In genomic region chr7:96748538-96749045, GRCm38 (mm10) we compare ENCODE assay signal across 17 mouse cellular contexts.
DNase-seq lines count a peak whose midpoint lies in the region; ATAC-seq lines count a peak whose summit lies in the region.
"Had no signal": no experiment of that assay in that cellular context is flagged by ENCODE, and none has a peak within 500 bp of the region (broad histone marks: within the 10 kb centered on the region; RNA-seq: fewer than 3 reads in every experiment).

No protein-coding gene starts in this region.

- H3K4me3 ChIP-seq in forebrain, embryonic 10.5 days = no peak overlapping the region
- H3K4me3 ChIP-seq in forebrain, embryonic 14.5 days (ENCODE audit: low read depth, low read length) = no peak overlapping the region
- H3K4me3 ChIP-seq in kidney, embryonic 15.5 days (replicated peaks) = no peak overlapping the region
- H3K4me3 ChIP-seq in limb, embryonic 12.5 days (replicated peaks) = no peak overlapping the region
- H3K4me3 ChIP-seq: midbrain, embryonic 10.5 days had no signal

- peaks cover 10% of the 10 kb centered on the region for H3K36me3 ChIP-seq in forebrain, embryonic 10.5 days (replicated peaks)
- no peaks in the 10 kb centered on the region for H3K36me3 ChIP-seq in forebrain, embryonic 14.5 days (ENCODE audit: control insufficient read depth, insufficient read depth, low read length)
- no peaks in the 10 kb centered on the region for H3K36me3 ChIP-seq in kidney, embryonic 15.5 days
- H3K36me3 ChIP-seq in limb, embryonic 12.5 days = peaks cover 4% of the 10 kb centered on the region; the same call in 1 of the 2 replicates

- WGBS in forebrain, embryonic 10.5 days = 80% methylated on average over 7 of the region's 7 CpGs
- WGBS in forebrain, embryonic 14.5 days = 78% methylated on average over 7 of the region's 7 CpGs
- WGBS in kidney, embryonic 15.5 days = 54% methylated on average over 7 of the region's 7 CpGs
- 63% methylated on average over 7 of the region's 7 CpGs for WGBS in limb, embryonic 12.5 days

- no peak for DNase-seq in forebrain, embryonic 10.5 days (ENCODE audit: extremely low spot score, low spot score)
- no peak for DNase-seq in forebrain, embryonic 14.5 days (ENCODE audit: low spot score)
- DNase-seq in kidney, postnatal 25 days = no peak
- DNase-seq in brain, adult 2 months (ENCODE audit: low read depth, low spot score) = peak; percentile 78
- no peak for DNase-seq in embryo, embryonic 9.5 days (ENCODE audit: extremely low spot score)
- DNase-seq in spleen, postnatal 10 days (ENCODE audit: low spot score in 2 of 2) = no peak
- DNase-seq: adrenal gland, postnatal 14 days; cerebellum, adult 9-10 months; embryo, embryonic 11 days; heart, adult 11 months; kidney, postnatal 10 days; lung, postnatal 36 days; right cerebral cortex, postnatal 25 days had no signal

- peak overlapping the region; percentile 70 for H3K27ac ChIP-seq in forebrain, embryonic 10.5 days
- H3K27ac ChIP-seq in forebrain, embryonic 14.5 days (ENCODE audit: low read depth, low read length) = no peak overlapping the region; the same call in 1 of the 2 replicates
- H3K27ac ChIP-seq in kidney, embryonic 15.5 days = no peak overlapping the region
- peak overlapping the region; percentile 4; the same call in 1 of the 2 replicates for H3K27ac ChIP-seq in limb, embryonic 12.5 days
- H3K27ac ChIP-seq: liver, embryonic 14.5 days; midbrain, embryonic 10.5 days had no signal

- no peaks in the 10 kb centered on the region for H3K9me3 ChIP-seq in forebrain, embryonic 10.5 days
- no peaks in the 10 kb centered on the region for H3K9me3 ChIP-seq in forebrain, embryonic 14.5 days (replicated peaks; ENCODE audit: control insufficient read depth, low read length)
- no peaks in the 10 kb centered on the region for H3K9me3 ChIP-seq in kidney, embryonic 15.5 days (replicated peaks)
- no peaks in the 10 kb centered on the region for H3K9me3 ChIP-seq in limb, embryonic 12.5 days
- H3K9me3 ChIP-seq: midbrain, embryonic 10.5 days had no signal

- H3K4me1 ChIP-seq in forebrain, embryonic 10.5 days = peaks cover 46% of the 10 kb centered on the region
- H3K4me1 ChIP-seq in forebrain, embryonic 14.5 days (ENCODE audit: control insufficient read depth, insufficient read depth, low read length) = peaks cover 15% of the 10 kb centered on the region
- H3K4me1 ChIP-seq in kidney, embryonic 15.5 days = peaks cover 40% of the 10 kb centered on the region
- peaks cover 57% of the 10 kb centered on the region for H3K4me1 ChIP-seq in limb, embryonic 12.5 days (replicated peaks)

- no peak overlapping the region for H3K9ac ChIP-seq in forebrain, embryonic 14.5 days (ENCODE audit: low read length)
- no peak overlapping the region for H3K9ac ChIP-seq in kidney, embryonic 15.5 days
- no peak overlapping the region for H3K9ac ChIP-seq in limb, embryonic 12.5 days (replicated peaks)
- H3K9ac ChIP-seq: liver, embryonic 14.5 days had no signal

- no peak for ATAC-seq in forebrain, embryonic 14.5 days
- 0 out of 2 replicates have a peak, but pooled peaks have one; percentile 19 for ATAC-seq in kidney, embryonic 15.5 days (replicated peaks; ENCODE audit: low FRiP score)
- no peak for ATAC-seq in limb, embryonic 12.5 days (ENCODE audit: insufficient number of reproducible peaks, insufficient read depth, low FRiP score, low TSS enrichment, low read depth)

- H3K27me3 ChIP-seq in forebrain, embryonic 10.5 days (ENCODE audit: poor library complexity, severe bottlenecking) = no peaks in the 10 kb centered on the region
- H3K27me3 ChIP-seq in forebrain, embryonic 14.5 days (replicated peaks; ENCODE audit: control insufficient read depth, insufficient read depth, low read length) = no peaks in the 10 kb centered on the region
- no peaks in the 10 kb centered on the region for H3K27me3 ChIP-seq in kidney, embryonic 15.5 days
- H3K27me3 ChIP-seq in limb, embryonic 12.5 days = no peaks in the 10 kb centered on the region

- H3K4me2 ChIP-seq in forebrain, embryonic 14.5 days (ENCODE audit: low read length) = no peak overlapping the region
- no peak overlapping the region for H3K4me2 ChIP-seq in kidney, embryonic 15.5 days
- H3K4me2 ChIP-seq in limb, embryonic 12.5 days = no peak overlapping the region

Comparison
In these comparisons a context has a peak if more than half of its experiments do, and no peak if none do; other contexts are left out.
1. H3K27ac ChIP-seq: peak in forebrain, embryonic 10.5 days (single experiment) and limb, embryonic 12.5 days (single experiment); none in forebrain, embryonic 14.5 days (single experiment) and kidney, embryonic 15.5 days (single experiment).